Mouse (Mus musculus) CH12.LX (cell line): ENCODE measurements around the gene Scand1.

Experiments used
- E2F4 ChIP-seq: IDR thresholded peaks from 2 replicates; pipeline ENCODE4 v1.6.1; 2011; ENCODE audit warnings: low read depth, low read length, improper control_type of control experiment; ENCODE audit not compliant: insufficient replicate concordance
- MAX ChIP-seq: IDR thresholded peaks from 2 replicates; pipeline ENCODE4 v1.6.1; 2011; ENCODE audit warnings: low read length, improper control_type of control experiment

- no peak for TF ChIP-seq MAX
- TF ChIP-seq E2F4: no peak
Observed at GRCm38 (mm10) chr2:156296190-156296589, 16.3 kb downstream of the Scand1 start.
